Mouse (Mus musculus): ENCODE data around the gene Egfr.

DNA sequence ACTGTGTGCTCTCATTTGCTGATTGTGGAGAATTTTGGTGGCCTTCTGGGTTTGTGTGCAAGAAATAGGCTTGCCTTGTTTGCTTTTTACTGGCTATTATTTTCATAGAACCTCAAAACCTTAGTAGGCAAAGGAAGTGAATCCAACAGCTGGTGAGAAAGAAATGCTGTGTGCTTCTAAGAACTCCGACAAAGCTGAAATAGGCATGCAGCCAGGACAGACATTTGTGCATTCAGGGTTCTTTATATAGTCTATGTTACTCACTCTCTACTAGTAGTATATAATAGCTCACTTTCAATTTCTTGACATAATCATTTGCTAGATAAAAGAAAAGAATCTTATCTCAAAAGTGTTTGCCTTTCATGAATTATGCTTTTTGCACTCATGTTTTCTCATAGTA lies 50.7 kb downstream of the Egfr start:
- no peak for TF ChIP-seq POLR2A (IDR thresholded peaks at IDR 0.05; ENCODE audit: borderline replicate concordance, insufficient read depth, low read length)
- no peak for TF ChIP-seq CTCF (IDR thresholded peaks at IDR 0.05; ENCODE audit: borderline replicate concordance, insufficient read depth, low read depth, low read length)

Data from cerebellum, adult 2 months (tissue).